Mouse (Mus musculus) right cerebral cortex, postnatal 25 days (tissue): ENCODE measurements around the gene Pax1.

ENCODE experiments used
- DNase-seq: peaks from one replicate; pipeline ENCODE4 v3.0.0; 2022

Pax1 gene

GRCm38 (mm10) chr2:147361581-147361980 lies at the start of gene Pax1:
Gene Pax1 (plus strand): TSS chr2:147361925.
- DNase-seq = no peak

- no peak for DNase-seq
Measured at GRCm38 (mm10) chr2:147321036-147321435, 40.7 kb upstream of the Pax1 start.

- no peak for DNase-seq
Measured at GRCm38 (mm10) chr2:147325178-147325577, 36.5 kb upstream of the Pax1 start.

GRCm38 (mm10) chr2:147332731-147333130 lies 29.0 kb upstream of the Pax1 start:
- DNase-seq = no peak

GRCm38 (mm10) chr2:147338729-147339128 lies 23.0 kb upstream of the Pax1 start:
- no peak for DNase-seq

- DNase-seq = no peak
Measured at GRCm38 (mm10) chr2:147339796-147340195, 21.9 kb upstream of the Pax1 start.

- DNase-seq = no peak
Measured at GRCm38 (mm10) chr2:147342198-147342597, 19.5 kb upstream of the Pax1 start.

- no peak for DNase-seq
Measured at GRCm38 (mm10) chr2:147359716-147360115, 2.0 kb upstream of the Pax1 start.

GRCm38 (mm10) chr2:147360401-147360800 lies 1.3 kb upstream of the Pax1 start:
- DNase-seq = no peak

- DNase-seq = no peak
Measured at GRCm38 (mm10) chr2:147360856-147361255, 869 bp upstream of the Pax1 start.

- no peak for DNase-seq
Measured at GRCm38 (mm10) chr2:147362316-147362715, 591 bp downstream of the Pax1 start.

- no peak for DNase-seq
Measured at GRCm38 (mm10) chr2:147363401-147364130, 1.8 kb downstream of the Pax1 start.

- DNase-seq = no peak
Measured at GRCm38 (mm10) chr2:147364198-147364597, 2.5 kb downstream of the Pax1 start.

GRCm38 (mm10) chr2:147364982-147365907 lies 3.5 kb downstream of the Pax1 start:
- DNase-seq = no peak

GRCm38 (mm10) chr2:147365908-147366630 lies 4.3 kb downstream of the Pax1 start:
- no peak for DNase-seq

- no peak for DNase-seq
Measured at GRCm38 (mm10) chr2:147367246-147367820, 5.6 kb downstream of the Pax1 start.

GRCm38 (mm10) chr2:147367911-147368591 lies 6.3 kb downstream of the Pax1 start:
- DNase-seq = no peak

- DNase-seq = no peak
Measured at GRCm38 (mm10) chr2:147369561-147369960, 7.8 kb downstream of the Pax1 start.

GRCm38 (mm10) chr2:147370091-147370490 lies 8.4 kb downstream of the Pax1 start:
- no peak for DNase-seq

- no peak for DNase-seq
Measured at GRCm38 (mm10) chr2:147371289-147371688, 9.6 kb downstream of the Pax1 start.

GRCm38 (mm10) chr2:147371840-147372239 lies 10.1 kb downstream of the Pax1 start:
- no peak for DNase-seq

- DNase-seq = no peak
Measured at GRCm38 (mm10) chr2:147372947-147373666, 11.4 kb downstream of the Pax1 start.
